Mouse (Mus musculus): ENCODE results near the gene Rab22a. TPM values are rescaled to one million over a fixed set of nuclear protein-coding genes. Genes with fewer than 3 reads are reported as not detected.

Rab22a gene
- polyA plus RNA-seq, 1 experiment from 2014 or later: 37.1 TPM

DNA sequence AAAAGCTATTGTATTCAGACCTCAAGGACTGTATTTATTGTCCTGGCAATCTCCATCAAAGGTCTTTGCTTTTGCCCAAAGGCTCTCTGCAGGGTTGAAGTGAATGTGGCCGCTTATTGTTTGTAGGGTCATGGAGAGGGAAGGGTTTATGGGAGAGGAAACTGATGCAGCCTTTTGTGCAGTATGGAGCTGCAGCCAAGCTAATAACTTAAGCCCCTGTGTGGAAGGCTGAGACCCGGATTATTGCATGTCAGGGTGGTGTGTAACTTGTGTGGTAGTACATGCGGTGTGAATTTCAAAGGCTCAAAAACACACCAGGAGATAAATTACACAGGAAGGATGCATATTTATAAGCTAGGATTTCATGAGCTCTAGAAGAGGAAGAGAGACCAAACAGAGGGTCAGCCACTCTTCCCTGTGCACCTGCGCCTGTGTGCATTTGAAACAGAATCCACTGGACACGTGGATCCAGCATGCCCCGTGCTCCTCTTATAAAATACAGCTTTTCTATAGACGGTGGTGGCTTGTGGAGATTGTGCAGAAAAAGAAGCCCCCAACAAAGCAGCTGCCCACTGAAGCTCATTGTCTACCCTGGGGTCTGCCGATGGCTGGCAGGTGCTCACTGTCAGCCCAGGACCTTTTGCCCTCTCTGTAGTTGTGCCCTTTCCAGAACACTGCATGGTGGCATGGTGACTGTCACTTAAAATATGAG lies 96.0 kb downstream of the Rab22a start:
- 29% methylated on average over 8 of the region's 8 CpGs for WGBS
- Histone ChIP-seq H3K36me3 (ENCODE audit: insufficient read depth, low read length) (no peaks in the 10 kb centered on the region), H3K4me3 (ENCODE audit: low read length) (no peak overlapping the region), H3K9me3 (ENCODE audit: low read length) (no peaks in the 10 kb centered on the region), H3K4me1 (ENCODE audit: insufficient read depth, low read length) (peaks cover 24% of the 10 kb centered on the region), H3K4me2 (replicated peaks; ENCODE audit: low read depth, low read length) (no peak overlapping the region), H3K27me3 (ENCODE audit: insufficient read depth, low read length) (no peaks in the 10 kb centered on the region), H3K9ac (replicated peaks; ENCODE audit: low read length) (no peak overlapping the region), H3K27ac (ENCODE audit: low read length) (0 out of 2 replicates have a peak overlapping the region, but pooled peaks have one; percentile 42)
- ATAC-seq (ENCODE audit: low FRiP score, low TSS enrichment): no peak

Small RNA genes lying within 50 kb of the gene (microRNA-seq; reads per million reads assigned to microRNA genes)
- gene Mir6340: not detected

Other genes starting within 250 kb of the Rab22a start
- gene 1700021F07Rik, start 137.2 kb upstream of the Rab22a start, polyA plus RNA-seq (2015; fragmentation: Nextera tagmentation; extraction: Ambion mirVana): not detected in 2 replicates
- not detected in 2 replicates for gene Ankrd60, start 81.4 kb upstream of the Rab22a start, polyA plus RNA-seq (2015; fragmentation: Nextera tagmentation; extraction: Ambion mirVana)
- not detected in 2 replicates for gene 1700010B08Rik, start 59.7 kb downstream of the Rab22a start, polyA plus RNA-seq (2015; fragmentation: Nextera tagmentation; extraction: Ambion mirVana)
- gene Vapb, start 77.8 kb downstream of the Rab22a start, polyA plus RNA-seq (2015; fragmentation: Nextera tagmentation; extraction: Ambion mirVana): 18.2 and 24.2 TPM in 2 replicates